Mouse (Mus musculus) cortical plate, adult 2 months (tissue): ENCODE measurements around the gene Yju2.

ENCODE experiments used
- CTCF ChIP-seq: fragments of 200-500 bp; IDR thresholded peaks from 2 replicates; pipeline ENCODE4 v1.5.1; 2011; ENCODE audit warnings: mild to moderate bottlenecking, control low read depth, low read length; ENCODE audit not compliant: insufficient read depth; ENCODE audit errors: extremely low read depth
- POLR2A ChIP-seq: fragments of 200-500 bp; IDR thresholded peaks from 2 replicates; pipeline ENCODE4 v1.6.1; 2011; ENCODE audit warnings: mild to moderate bottlenecking, low read length, control low read depth; ENCODE audit not compliant: insufficient read depth; ENCODE audit errors: extremely low read depth

GRCm38 (mm10) chr17:55957168-55957567 is 1.7 kb upstream of the Yju2 start:
- no peak for TF ChIP-seq POLR2A
- TF ChIP-seq CTCF = peak; percentile 72
